Mouse (Mus musculus): Measurements from ENCODE around the gene Rbm38. TPM values are rescaled to one million over a fixed set of nuclear protein-coding genes. Genes with fewer than 3 reads are reported as not detected.

Rbm38 gene
- polyA plus RNA-seq, 1 experiment, result 37.9 TPM

DNA sequence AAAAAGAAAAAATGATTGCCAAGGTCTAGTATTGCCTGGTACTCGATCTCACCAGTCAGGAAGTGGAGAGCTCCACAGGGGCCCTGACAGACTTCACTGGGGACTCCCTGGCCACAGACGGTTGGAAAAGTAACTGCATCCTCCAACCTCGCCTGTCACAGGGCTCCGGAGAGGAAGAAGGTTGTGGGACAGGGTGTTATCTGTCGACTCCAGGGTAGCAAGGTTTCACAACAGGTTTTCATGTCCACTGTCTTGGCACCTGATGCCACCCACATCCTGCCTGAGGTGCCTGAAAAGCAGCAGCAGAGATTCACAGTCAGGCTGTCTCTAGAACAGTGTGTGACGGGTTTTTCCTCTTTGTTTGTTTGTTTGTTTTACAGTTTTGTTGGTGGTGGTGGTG is 2.4 kb upstream of the Rbm38 start:
- no peak for DNase-seq
- TF ChIP-seq CTCF (conservative IDR thresholded peaks at IDR 0.05; ENCODE audit: insufficient read depth, insufficient read length, low read depth, low read length), result no peak
- no peak for TF ChIP-seq POLR2A (IDR thresholded peaks at IDR 0.05; ENCODE audit: low read depth, low read length)
- 56% methylated on average over 6 of the region's 6 CpGs for WGBS
- Histone ChIP-seq H3K27me3 (replicated peaks; ENCODE audit: control insufficient read depth, insufficient read depth, low read length) (no peaks in the 10 kb centered on the region), H3K4me3 (ENCODE audit: insufficient read depth, low read depth, low read length) (no peak overlapping the region), H3K4me1 (ENCODE audit: control insufficient read depth, insufficient read depth, low read length) (no peaks in the 10 kb centered on the region; the same call in 1 of the 2 replicates), H3K27ac (ENCODE audit: insufficient read depth, low read depth, low read length) (no peak overlapping the region), H3K36me3 (ENCODE audit: control insufficient read depth, insufficient read depth, low read length) (no peaks in the 10 kb centered on the region)

DNA sequence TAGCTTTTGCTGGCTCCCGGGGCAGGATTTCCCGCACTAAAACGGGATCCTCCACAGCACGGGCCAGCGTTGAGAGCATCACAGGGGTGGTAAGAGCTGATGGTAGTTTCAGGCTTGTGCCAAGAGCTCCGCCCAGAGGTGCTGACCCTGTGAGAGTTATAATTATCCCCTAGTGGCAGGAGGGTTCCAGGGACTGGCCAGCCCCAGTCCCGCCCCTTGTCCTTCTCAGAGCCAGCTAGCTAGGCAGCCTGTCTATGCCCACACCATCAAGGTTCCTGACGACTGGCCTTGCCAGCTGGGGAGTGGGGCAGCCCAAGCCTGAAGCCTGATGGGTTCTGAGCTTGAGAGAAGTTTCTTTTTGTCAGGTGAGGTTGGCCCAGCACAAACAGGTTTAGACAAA is 1.7 kb upstream of the Rbm38 start:
- H3K27ac ChIP-seq (ENCODE audit: insufficient read depth, low read depth, low read length), result no peak overlapping the region
- 12% methylated on average over 8 of the region's 8 CpGs for WGBS
- DNase-seq, result peak; percentile 69

DNA sequence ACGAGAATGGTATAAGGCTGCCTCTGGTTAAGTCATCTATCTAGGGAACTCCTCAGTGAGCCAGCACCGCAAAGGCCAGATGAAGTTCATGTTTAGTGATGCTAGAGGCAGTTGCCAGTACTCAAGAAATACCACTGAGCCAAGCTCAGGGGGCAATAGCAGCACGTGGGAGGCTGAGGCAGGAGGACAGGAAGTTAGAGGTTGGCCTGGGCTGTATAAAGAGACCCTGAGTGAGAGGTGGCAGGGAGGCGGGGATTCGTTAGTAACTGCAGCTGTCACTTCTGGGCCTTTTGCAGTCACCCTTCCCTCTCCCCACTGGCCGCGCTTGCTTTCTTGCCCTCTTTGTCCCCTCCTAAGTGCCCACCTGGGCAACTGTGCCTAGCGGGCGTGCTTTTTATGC is 976 bp upstream of the Rbm38 start:
- TF ChIP-seq CTCF (conservative IDR thresholded peaks at IDR 0.05; ENCODE audit: insufficient read depth, insufficient read length, low read depth, low read length) (no peak), POLR2A (IDR thresholded peaks at IDR 0.05; ENCODE audit: low read depth, low read length) (no peak)
- DNase-seq, result no peak
- Histone ChIP-seq H3K36me3 (ENCODE audit: control insufficient read depth, insufficient read depth, low read length) (no peaks in the 10 kb centered on the region), H3K4me1 (ENCODE audit: control insufficient read depth, insufficient read depth, low read length) (no peaks in the 10 kb centered on the region; the same call in 1 of the 2 replicates), H3K27me3 (replicated peaks; ENCODE audit: control insufficient read depth, insufficient read depth, low read length) (no peaks in the 10 kb centered on the region), H3K4me3 (ENCODE audit: insufficient read depth, low read depth, low read length) (peak overlapping the region; percentile 47; the same call in 1 of the 2 replicates), H3K27ac (ENCODE audit: insufficient read depth, low read depth, low read length) (no peak overlapping the region)
- 36% methylated on average over 9 of the region's 9 CpGs for WGBS

More for the DNA sequence above, 1.7 kb upstream of the Rbm38 start:
- TF ChIP-seq POLR2A (IDR thresholded peaks at IDR 0.05; ENCODE audit: low read depth, low read length) (no peak), CTCF (conservative IDR thresholded peaks at IDR 0.05; ENCODE audit: insufficient read depth, insufficient read length, low read depth, low read length) (no peak; the same call in 1 of the 2 replicates)
- Histone ChIP-seq H3K4me1 (ENCODE audit: control insufficient read depth, insufficient read depth, low read length) (no peaks in the 10 kb centered on the region; the same call in 1 of the 2 replicates), H3K27me3 (replicated peaks; ENCODE audit: control insufficient read depth, insufficient read depth, low read length) (no peaks in the 10 kb centered on the region), H3K4me3 (ENCODE audit: insufficient read depth, low read depth, low read length) (no peak overlapping the region), H3K36me3 (ENCODE audit: control insufficient read depth, insufficient read depth, low read length) (no peaks in the 10 kb centered on the region)

DNA sequence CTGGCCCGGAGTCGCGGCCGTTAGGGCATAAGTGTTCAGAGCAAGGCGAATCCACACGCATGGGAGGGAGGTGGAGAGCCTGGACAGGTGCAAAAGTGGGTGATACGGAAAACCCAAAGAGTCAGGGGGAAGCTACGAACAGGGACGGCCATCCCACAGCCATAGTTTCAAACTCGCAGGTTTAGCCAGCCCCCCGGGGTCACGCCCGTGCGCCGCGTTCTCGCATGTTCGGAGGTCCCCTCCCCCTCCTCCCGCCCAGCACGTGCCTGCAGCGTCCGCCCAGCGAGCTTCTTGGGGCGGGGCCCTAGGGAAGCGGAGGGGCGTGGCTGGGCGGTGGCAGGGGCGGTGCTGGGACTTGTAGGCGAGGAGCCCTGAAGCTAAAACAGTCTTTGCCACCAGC is 508 bp upstream of the Rbm38 start:
- peak; percentile 94 for DNase-seq
- H3K27me3 ChIP-seq (replicated peaks; ENCODE audit: control insufficient read depth, insufficient read depth, low read length), result no peaks in the 10 kb centered on the region
- no peak overlapping the region for H3K27ac ChIP-seq (ENCODE audit: insufficient read depth, low read depth, low read length)
- H3K4me1 ChIP-seq (ENCODE audit: control insufficient read depth, insufficient read depth, low read length), result no peaks in the 10 kb centered on the region; the same call in 1 of the 2 replicates
- peak overlapping the region; percentile 47 for H3K4me3 ChIP-seq (ENCODE audit: insufficient read depth, low read depth, low read length)
- WGBS, result under 1% methylated on average over 29 of the region's 29 CpGs
- TF ChIP-seq POLR2A (IDR thresholded peaks at IDR 0.05; ENCODE audit: low read depth, low read length), result no peak
- no peak for TF ChIP-seq CTCF (conservative IDR thresholded peaks at IDR 0.05; ENCODE audit: insufficient read depth, insufficient read length, low read depth, low read length)
- no peaks in the 10 kb centered on the region for H3K36me3 ChIP-seq (ENCODE audit: control insufficient read depth, insufficient read depth, low read length)

DNA sequence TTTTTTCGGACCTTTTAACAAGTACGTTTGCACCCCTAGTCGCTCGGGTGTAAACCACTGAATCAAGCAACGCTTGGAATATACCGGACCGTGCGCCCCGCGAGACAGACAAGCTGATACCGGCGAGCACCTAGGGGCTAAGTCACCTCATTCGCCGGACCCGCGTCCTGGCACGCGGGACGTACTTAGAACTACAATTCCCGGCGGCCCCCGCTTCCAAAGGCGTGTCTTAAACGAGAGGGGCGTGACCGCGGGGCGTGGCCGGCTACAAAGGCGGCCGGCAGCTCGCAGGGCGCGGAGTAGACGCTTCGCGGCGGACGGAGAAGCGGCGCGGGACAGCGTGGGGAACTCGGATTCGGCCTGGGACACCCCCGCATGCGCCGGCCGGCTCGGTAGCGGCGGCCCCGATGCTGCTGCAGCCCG is 1.3 kb downstream of the Rbm38 start:
- 1% methylated on average over 54 of the region's 54 CpGs for WGBS
- DNase-seq, result peak; percentile 95
- TF ChIP-seq POLR2A (IDR thresholded peaks at IDR 0.05; ENCODE audit: low read depth, low read length) (peak; percentile 75), CTCF (conservative IDR thresholded peaks at IDR 0.05; ENCODE audit: insufficient read depth, insufficient read length, low read depth, low read length) (no peak)
- no peaks in the 10 kb centered on the region for H3K27me3 ChIP-seq (replicated peaks; ENCODE audit: control insufficient read depth, insufficient read depth, low read length)
- H3K4me1 ChIP-seq (ENCODE audit: control insufficient read depth, insufficient read depth, low read length), result no peaks in the 10 kb centered on the region; the same call in 1 of the 2 replicates
- no peak overlapping the region for H3K27ac ChIP-seq (ENCODE audit: insufficient read depth, low read depth, low read length)
- peak overlapping the region; percentile 82 for H3K4me3 ChIP-seq (ENCODE audit: insufficient read depth, low read depth, low read length)
- H3K36me3 ChIP-seq (ENCODE audit: control insufficient read depth, insufficient read depth, low read length), result no peaks in the 10 kb centered on the region

DNA sequence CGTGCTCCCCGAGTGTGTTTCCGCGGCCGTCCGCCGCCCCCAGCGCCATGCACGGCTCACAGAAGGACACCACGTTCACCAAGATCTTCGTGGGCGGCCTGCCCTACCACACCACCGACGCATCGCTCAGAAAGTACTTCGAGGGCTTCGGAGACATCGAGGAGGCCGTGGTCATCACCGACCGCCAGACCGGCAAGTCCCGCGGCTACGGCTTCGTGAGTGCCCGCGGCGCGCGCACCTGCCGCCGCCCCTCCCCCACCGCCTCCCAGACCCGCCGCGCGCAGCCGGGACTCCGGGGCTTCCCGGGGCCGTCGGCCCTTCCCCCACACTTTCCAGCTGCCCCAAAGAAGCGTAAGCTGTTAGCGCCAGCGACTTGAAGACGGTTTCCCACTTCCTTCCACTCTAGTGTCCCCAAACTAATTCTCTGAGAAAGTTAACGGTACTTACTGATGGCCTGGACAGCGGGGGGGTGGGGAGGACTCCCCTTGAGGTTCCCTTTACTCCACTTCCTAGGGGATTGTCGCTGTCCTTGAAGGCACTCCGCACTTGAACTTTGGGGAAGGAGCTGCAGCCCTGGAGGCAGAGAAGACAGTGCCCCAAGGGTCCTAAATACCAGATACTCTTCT is 1.9 kb downstream of the Rbm38 start:
- no peaks in the 10 kb centered on the region for H3K27me3 ChIP-seq (replicated peaks; ENCODE audit: control insufficient read depth, insufficient read depth, low read length)
- peak overlapping the region; percentile 82 for H3K4me3 ChIP-seq (ENCODE audit: insufficient read depth, low read depth, low read length)
- H3K4me1 ChIP-seq (ENCODE audit: control insufficient read depth, insufficient read depth, low read length), result no peaks in the 10 kb centered on the region; the same call in 1 of the 2 replicates
- WGBS, result 2% methylated on average over 50 of the region's 51 CpGs
- H3K27ac ChIP-seq (ENCODE audit: insufficient read depth, low read depth, low read length), result no peak overlapping the region
- TF ChIP-seq POLR2A (IDR thresholded peaks at IDR 0.05; ENCODE audit: low read depth, low read length), result no peak
- no peak for TF ChIP-seq CTCF (conservative IDR thresholded peaks at IDR 0.05; ENCODE audit: insufficient read depth, insufficient read length, low read depth, low read length)
- no peaks in the 10 kb centered on the region for H3K36me3 ChIP-seq (ENCODE audit: control insufficient read depth, insufficient read depth, low read length)
- DNase-seq, result peak; percentile 28

DNA sequence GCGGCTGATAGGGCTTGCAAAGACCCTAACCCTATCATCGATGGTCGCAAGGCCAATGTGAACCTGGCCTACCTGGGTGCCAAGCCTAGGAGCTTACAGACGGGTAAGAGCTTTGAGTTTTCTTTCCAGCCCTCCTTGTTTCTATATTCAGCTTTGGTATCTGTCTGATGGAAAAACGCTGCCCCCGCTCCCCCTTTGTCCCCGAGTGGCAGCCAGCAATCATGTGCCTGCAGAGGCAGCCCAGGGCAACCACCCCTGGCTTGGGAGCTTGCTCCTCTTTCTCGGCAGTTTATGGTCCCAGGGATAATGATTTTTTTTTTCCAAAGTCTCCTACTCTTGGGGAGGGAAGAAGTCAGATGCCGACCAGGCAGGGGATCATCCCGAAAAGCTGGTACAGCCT is 2.5 kb downstream of the Rbm38 start:
- 69% methylated on average over 10 of the region's 10 CpGs for WGBS
- H3K27ac ChIP-seq (ENCODE audit: insufficient read depth, low read depth, low read length), result no peak overlapping the region
- H3K27me3 ChIP-seq (replicated peaks; ENCODE audit: control insufficient read depth, insufficient read depth, low read length), result no peaks in the 10 kb centered on the region
- TF ChIP-seq POLR2A (IDR thresholded peaks at IDR 0.05; ENCODE audit: low read depth, low read length) (no peak), CTCF (conservative IDR thresholded peaks at IDR 0.05; ENCODE audit: insufficient read depth, insufficient read length, low read depth, low read length) (no peak)
- peak overlapping the region; percentile 82; the same call in 1 of the 2 replicates for H3K4me3 ChIP-seq (ENCODE audit: insufficient read depth, low read depth, low read length)
- no peak for DNase-seq
- no peaks in the 10 kb centered on the region; the same call in 1 of the 2 replicates for H3K4me1 ChIP-seq (ENCODE audit: control insufficient read depth, insufficient read depth, low read length)
- H3K36me3 ChIP-seq (ENCODE audit: control insufficient read depth, insufficient read depth, low read length), result no peaks in the 10 kb centered on the region

All from kidney, adult 2 months (tissue).